Mouse (Mus musculus) adrenal gland, adult 8-10 months (tissue): Measurements from ENCODE around the gene Fem1a. TPM values are rescaled to one million over a fixed set of nuclear protein-coding genes. Genes with fewer than 3 reads are reported as not detected.

Experiments used
- DNase-seq: peaks from one replicate; pipeline ENCODE4 v3.0.0; 2022
- microRNA-seq, 2 experiments: library from miRNA; unstranded; fragments of <30 nt; microRNA quantifications; one replicate each; pipeline ENCODE4 v1.2.0; 2022
- total RNA-seq, 4 experiments: library from RNA; stranded (reverse); gene quantifications; 2 replicates each; pipeline ENCODE4 v1.2.4; 2022

The Fem1a gene
- total RNA-seq, 4 experiments from 2014 or later = 30.4 to 32.5 (median 31.2) TPM

DNA sequence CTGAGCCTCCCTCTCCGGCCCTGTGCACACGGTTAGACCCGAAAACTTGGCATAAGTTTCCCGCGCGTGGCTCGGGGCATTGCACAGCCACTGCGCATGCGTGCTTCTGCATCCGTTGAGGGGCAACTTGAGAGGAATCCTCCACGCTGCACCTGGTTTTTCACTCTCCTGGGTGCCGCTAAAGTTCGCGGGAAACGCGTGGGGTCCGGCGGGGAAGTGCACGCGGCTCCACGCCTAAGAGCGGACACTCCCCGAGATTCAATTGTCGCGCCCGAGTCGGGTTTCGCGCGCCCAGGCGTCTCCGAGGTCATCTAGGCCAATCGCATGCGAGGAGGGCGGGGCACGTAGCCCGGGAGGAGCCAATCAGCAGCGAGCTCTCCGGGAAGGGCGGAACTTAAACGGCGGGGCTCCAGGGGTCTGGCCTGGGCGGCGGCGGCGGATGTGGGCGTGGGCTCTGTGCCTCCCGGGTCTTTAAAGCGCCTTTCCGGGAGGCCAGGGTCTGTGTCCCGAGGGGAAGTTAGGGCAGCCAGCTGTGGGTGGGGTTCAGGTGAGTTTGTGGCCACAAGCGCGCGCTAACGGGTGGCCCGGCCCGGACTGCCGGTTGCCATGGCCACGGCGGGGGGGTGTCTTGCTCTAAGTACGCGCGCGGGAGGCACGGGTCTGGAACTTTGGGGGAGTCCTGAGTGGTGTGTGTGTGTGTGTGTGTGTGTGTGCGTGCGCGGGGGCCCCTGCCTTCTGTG lies 47.4 kb downstream of the Fem1a start:
- peak; percentile 91 for DNase-seq

DNA sequence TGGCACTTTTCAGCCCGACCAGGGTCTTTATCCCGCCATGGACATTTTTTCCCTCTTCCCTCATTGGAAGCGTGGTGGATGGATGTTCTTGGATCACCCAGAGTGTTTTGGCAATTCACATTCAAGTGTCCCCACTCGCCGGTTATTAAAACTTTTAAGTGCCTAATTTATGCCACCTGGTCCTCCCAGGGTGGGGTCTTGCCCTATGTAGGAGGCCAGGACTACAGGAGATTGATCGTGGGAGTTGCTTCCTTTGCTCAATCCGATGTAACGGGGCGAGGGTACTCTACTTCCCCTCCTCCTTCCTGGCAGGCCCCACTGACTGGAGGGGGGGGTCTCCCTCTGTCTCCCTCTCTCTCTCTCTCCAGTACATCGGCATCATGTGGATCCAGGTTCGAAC lies 48.1 kb downstream of the Fem1a start:
- no peak for DNase-seq

DNA sequence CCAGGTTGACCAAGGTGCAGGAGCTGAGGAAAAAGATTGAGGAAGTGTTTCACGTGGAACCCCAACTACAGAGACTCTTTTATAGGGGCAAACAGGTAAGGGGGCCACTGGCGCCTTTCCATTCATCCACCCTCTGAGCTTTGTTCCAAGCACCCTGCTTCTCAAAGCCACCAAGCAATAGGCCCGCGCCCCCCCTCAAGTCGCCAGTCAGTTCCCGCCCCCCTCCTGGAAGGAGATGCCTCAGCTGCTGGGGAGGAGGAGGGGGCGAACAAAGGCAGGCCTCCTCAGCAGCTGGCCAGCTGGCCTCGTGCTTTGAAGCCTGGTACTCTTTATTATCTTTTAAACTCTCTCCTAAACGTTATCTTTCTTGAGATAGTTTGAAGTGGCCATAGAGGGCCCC lies 48.5 kb downstream of the Fem1a start:
- no peak for DNase-seq

DNA sequence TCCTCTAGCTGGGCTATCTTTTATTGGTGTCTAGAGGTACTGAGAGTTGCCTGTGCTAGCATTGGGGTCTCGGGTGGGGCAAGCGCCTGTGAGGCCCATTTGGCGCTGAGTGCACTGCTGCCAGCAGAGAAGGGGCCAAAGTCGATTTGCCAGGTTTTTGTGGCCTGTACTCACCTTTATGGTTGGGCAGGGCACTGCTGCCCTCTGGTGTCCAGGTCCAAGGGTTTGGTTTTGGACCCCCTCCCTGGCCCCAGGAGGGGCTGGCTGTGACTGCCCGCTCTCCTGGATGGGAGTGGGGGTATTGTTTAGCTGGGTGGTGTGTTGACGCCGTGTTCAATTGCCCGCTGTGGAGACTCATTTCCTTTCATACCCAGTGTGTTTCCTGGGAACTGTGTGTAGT lies 49.2 kb downstream of the Fem1a start:
- DNase-seq = no peak

DNA sequence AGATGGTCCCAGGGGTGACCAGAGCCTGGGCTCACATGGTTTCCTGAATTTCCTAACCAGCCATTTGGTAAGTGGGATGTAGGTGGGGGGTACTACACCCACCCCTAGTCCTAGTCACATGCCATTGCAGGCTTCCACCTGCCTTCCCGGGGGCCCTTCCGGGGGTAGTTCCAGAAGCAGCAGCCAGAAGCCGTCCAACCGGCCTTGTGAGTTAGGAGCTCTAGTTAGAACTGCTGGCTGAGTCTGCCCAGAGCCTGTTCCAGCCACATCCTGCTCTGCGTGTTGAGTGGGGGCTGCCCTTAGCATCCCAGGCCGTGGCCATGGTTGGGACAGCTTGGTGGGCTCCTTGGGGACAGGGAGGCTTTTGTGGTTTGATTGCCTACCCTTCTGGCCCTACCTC lies 51.5 kb downstream of the Fem1a start:
- DNase-seq = no peak

DNA sequence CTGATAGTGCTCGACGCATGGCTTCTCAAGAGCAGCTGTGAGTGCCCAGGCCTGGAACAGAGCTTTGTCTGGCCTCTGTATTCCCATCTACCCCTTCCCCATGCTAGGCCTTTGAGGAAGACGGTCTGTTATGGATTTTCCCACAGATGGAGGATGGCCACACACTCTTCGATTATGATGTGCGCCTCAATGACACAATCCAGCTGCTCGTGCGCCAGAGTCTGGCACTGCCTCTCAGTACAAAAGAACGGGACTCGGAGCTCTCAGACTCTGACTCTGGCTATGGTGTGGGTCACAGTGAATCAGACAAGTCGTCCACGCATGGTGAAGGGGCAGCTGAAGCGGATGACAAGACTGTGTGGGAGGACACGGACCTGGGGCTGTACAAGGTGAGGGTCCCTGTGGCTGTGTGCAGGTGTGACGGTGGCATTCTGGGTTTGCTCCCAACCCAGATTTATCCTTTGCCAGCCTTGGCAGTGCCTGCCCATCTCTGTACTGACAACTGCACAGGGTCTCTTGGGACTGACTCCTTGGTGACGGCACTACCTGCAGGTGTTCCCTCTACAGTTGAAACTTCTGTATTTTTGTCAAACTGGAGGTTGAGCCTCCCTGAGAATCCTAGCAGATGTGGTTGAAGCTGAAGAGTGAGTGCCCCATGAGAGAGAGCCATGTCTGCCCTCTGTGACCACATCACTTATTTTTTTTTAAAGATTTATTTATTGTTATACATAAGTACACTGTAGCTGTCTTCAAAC lies 52.8 kb downstream of the Fem1a start:
- DNase-seq = no peak

Small RNA genes lying within 50 kb of the gene (microRNA-seq; reads per million reads assigned to microRNA genes)
- gene Mir7b = 4,691 to 5,390 reads per million in 2 experiments

Other genes starting within 250 kb of the Fem1a start
- 10 to 100 TPM; 44.3 to 52.5 (median 49.9) TPM for gene Sh3gl1, start 220.2 kb upstream of the Fem1a start, total RNA-seq
- 1 to 10 TPM; 3.8 to 6.0 (median 4.3) TPM for gene Chaf1a, start 216.4 kb upstream of the Fem1a start, total RNA-seq
- 10 to 100 TPM; 67.6 to 93.5 (median 82.6) TPM for gene Ubxn6, start 181.8 kb upstream of the Fem1a start, total RNA-seq
- gene Hdgfl2, start 177.2 kb upstream of the Fem1a start, total RNA-seq = 100 to 1,000 TPM in 1 of 4 experiments, 10 to 100 TPM in 3; 55.6 to 123 (median 80.3) TPM
- 100 to 1,000 TPM in 1 of 4 experiments, 10 to 100 TPM in 3; 45.4 to 191 (median 87.0) TPM for gene Plin4, start 147.0 kb upstream of the Fem1a start, total RNA-seq
- gene Plin5, start 139.2 kb upstream of the Fem1a start, total RNA-seq = 10 to 100 TPM; 20.4 to 32.6 (median 26.9) TPM
- 10 to 100 TPM; 14.5 to 34.6 (median 16.4) TPM for gene Lrg1, start 134.8 kb upstream of the Fem1a start, total RNA-seq
- 10 to 100 TPM in 2 of 4 experiments, 1 to 10 TPM in 2; 6.6 to 12.7 (median 10.9) TPM for gene Sema6b, start 116.5 kb upstream of the Fem1a start, total RNA-seq
- 1 to 10 TPM; 2.2 to 4.2 (median 3.8) TPM for gene Tnfaip8l1, start 94.3 kb upstream of the Fem1a start, total RNA-seq
- 10 to 100 TPM; 49.4 to 62.3 (median 54.2) TPM for gene Mydgf, start 72.9 kb upstream of the Fem1a start, total RNA-seq
- 10 to 100 TPM; 35.6 to 41.4 (median 39.6) TPM for gene Dpp9, start 37.9 kb upstream of the Fem1a start, total RNA-seq
- gene Ticam1, start 20.0 kb downstream of the Fem1a start, total RNA-seq = 10 to 100 TPM; 23.9 to 26.3 (median 24.8) TPM
- gene Plin3, start 36.1 kb downstream of the Fem1a start, total RNA-seq = 100 to 1,000 TPM in 3 of 4 experiments, 10 to 100 TPM in 1; 92.6 to 117 (median 103) TPM
- not detected for gene Arrdc5, start 43.5 kb downstream of the Fem1a start, total RNA-seq
- 1 to 10 TPM; 1.8 to 3.4 (median 2.6) TPM for gene Uhrf1, start 46.5 kb downstream of the Fem1a start, total RNA-seq
- 10 to 100 TPM; 36.7 to 54.1 (median 47.4) TPM for gene Kdm4b, start 69.3 kb downstream of the Fem1a start, total RNA-seq
- 100 to 1,000 TPM; 253 to 392 (median 313) TPM for gene Ptprs, start 219.7 kb downstream of the Fem1a start, total RNA-seq